Mouse (Mus musculus) monocyte, adult 5-6 weeks (primary cell): Measurements from ENCODE around the gene Npas2. TPM values are rescaled to one million over a fixed set of nuclear protein-coding genes. Genes with fewer than 3 reads are reported as not detected.

Experiments
- ATAC-seq: fragments of 153-309, 156-312 bp; replicated peaks from 2 replicates; pipeline ENCODE4 v1.8.0; 2017; ENCODE audit warnings: mild to moderate bottlenecking; ENCODE audit not compliant: low TSS enrichment, insufficient number of reproducible peaks, severe bottlenecking, poor library complexity, low FRiP score
- total RNA-seq: library from RNA; stranded (forward); fragments of 200-1000, 200-491, 200-594 nt; gene quantifications from 3 replicates; pipeline ENCODE4 v1.2.3, GENCODE M21; 2017

Npas2 gene
- total RNA-seq, 1 experiment from 2014 or later = not detected

DNA sequence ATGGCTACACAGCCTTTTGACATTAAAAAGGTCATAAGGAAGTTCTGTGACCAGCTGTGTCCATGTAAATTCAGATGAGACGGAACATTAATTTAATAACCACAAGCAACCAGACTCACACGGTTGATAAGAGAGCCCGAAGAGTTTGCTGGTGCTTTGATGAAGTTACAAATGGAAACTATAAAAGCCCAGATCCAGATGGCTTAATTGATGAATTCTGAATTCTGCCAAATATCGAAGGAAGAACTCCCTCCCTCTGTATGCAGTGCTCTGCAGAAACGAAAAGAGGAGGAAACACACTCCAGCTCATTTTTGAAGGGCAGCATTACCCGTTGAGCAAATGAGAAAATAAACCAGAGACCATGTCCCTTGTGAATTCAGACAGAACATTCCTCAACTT, 79.4 kb downstream of the Npas2 start:
- ATAC-seq = no peak

DNA sequence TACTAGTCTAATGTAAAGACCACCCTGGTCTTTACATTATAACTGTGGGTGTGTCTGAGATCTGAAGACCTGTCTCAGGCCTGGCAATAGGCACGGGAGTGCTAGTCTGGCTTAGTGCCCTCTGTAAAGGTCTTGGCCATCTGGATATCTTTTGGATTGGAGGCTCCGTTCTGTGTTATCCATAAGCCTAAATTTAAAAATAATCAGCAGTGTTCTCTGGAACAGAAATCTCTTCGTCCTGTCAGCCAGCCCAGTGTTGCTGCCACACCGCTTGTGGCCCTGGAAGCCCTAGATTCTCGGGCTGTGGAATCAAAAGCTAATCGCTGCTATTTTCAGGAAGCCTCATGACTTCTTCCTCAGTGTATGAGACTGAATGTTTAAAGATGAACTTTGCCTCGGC, 86.9 kb downstream of the Npas2 start:
- no peak for ATAC-seq

DNA sequence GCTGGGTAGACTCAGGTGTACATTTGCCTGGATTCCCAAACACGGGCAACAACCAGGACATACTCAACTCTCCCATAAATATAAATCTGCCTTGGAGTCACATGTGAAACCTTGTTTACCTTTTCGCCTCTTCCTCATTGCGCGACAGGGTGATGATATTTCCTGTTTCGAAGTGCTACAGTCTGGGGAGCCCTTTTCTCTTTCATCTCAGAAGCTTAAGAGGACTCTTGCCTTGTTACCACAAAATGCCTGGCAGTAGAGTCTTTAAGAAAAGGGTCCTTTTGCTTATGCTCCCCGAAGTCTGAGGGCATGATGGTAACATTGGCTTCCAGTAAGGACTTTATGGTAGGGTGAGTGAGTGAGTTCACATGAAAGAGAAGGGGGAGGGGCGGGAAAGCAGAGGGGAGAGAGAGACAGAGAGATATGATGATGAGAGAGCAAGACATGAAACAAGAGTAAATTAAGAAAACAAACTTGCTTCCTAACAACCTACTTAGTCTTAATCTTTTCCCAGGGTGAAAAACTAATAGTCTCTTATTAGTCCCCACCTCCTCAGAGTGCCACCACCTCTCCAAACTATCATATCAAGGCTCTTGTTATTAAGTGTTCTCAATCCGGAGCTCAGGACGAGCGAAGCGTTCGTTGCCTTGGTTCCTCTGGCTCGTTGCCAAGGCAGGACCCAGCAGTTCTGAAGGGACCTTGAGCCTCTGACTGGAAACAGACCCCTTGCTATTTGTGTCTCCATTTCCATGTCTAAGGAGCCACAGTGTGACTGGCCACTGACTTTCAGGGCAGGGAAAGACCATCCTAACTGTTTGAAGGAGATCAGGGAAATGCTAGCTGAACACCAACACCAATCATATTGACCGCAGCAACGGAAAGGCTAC, 87.7 kb downstream of the Npas2 start:
- ATAC-seq = no peak

DNA sequence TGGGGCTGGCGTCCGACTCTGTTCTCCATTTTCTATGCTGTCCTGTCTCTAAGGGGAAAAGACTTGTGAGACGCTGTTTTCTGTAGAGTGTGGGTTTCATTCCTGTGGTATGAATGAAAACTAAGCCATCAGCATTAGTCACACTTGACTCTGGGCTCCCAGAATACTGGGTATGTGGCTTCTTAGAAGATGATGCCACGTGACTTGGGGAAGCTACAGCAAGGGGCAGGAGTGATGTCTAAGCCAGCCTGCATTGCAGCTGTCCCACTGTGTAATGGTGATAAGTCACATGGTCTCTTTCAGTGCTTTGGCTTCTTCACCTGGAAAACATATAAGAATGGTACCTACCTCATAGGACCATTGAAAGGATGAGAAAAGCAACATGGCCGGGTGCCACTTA, 88.4 kb downstream of the Npas2 start:
- no peak for ATAC-seq

DNA sequence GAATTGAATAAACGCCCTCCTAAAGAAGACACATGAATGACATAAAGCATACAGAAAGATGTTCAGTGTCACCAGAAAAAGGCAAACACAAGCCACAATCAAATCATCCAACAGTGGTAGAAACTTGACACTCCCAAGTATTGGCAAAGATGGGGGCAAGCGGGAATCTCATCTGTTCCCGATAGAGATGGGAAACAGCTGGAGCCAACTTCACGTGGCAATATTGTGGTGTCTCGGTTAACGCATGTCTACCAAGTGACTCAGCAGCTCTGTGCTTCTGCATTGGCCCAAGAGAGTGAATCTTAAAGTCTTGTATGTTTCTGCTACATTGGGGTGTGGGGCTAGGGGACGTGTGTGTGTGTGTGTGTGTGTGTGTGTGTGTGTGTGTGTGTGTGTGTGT, 89.8 kb downstream of the Npas2 start:
- ATAC-seq = no peak

DNA sequence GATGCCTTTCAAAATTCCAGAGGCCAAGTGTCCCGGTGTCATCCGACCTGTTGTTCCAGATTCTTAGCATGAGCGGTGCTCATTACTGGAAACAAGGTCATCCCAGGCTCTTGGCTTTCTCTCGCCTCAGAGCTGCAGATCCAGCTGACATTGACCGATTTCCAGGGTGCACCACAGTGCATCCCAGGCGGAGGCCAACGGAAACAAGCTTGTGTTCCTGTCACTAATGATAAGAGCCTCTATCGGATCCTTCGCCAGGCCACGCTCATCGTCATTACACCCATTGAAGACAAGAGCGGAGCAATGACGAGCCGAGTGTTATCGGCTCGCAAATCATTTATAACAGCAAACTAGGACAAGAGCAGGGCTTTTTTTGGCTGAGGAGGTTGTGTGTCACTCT, 91.3 kb downstream of the Npas2 start:
- ATAC-seq = no peak

DNA sequence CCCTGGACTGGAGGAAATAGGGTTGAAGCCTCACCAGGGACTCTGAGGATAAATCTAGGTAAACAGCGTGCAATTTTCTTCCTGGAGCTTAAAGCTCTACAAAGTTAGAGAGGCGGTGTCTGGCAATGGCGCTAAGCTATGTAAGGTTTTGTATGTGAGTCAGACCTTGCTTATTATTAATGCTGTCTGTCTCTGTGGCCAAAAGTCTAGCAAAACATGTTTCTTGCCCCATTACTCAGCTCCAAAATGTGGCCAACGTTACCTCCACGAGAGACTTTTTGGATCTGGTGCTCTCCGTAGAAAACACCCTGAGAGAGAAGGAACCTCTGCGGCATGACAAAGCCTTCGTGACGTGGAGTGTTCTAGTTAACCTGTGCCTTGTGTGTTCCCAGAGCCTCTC, 93.5 kb downstream of the Npas2 start:
- no peak for ATAC-seq

DNA sequence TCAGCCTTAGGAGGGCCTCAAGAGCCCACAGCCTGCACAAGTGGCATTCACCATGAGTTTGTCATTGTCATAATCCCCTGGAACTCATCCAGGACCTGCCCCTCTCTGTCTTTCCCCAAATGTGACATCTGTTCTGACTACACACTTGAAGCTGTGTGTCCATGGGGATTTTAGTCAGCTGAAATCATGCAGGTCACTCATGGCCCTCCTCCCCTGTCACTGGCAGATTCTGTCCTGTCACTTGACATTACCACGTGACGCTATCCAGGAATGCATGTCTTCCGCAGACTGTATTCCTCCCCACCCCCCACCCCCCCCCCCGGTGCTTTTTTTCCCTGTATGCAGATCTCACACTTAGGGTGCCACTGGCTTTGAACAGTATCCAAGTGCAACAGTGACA, 94.3 kb downstream of the Npas2 start:
- ATAC-seq = no peak

DNA sequence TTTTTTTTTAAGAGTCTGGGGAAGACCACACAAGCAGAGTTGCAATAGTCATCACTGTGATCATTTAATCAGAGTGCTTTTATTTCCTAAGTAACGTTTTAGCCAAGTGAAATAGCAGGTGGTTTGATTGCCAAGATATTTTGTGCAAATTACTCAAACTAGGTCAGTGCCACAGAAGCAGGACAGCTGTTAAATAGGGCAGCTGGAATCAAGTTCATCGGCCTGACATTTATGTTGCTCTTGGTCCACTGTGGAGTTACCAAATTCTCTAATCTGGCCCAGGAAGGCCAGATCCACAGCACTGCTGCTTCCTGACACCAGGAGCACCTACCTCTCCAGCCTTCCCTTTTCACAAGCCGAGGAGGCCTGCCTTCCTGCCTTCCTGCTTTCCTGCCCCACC, 94.9 kb downstream of the Npas2 start:
- ATAC-seq = no peak

DNA sequence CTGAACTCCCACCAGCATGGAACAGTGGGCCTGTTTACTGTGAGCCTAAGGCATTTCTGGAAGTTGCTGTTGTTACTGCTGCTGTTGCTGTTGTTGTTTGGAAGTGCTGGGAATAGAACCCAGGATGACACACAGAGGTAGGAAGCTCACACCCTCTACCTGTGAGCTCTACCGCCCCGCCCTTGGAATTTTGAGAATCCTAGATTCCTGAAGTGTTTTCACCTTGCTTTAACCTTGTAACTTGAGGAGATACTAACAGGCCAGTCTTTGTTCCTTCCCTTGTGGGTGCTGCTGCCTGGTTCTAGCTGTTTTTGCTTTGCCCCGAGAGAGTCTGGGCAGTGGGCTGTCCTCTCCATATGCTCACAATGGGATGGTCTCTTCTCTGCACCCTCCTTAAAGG, 98.5 kb downstream of the Npas2 start:
- ATAC-seq = no peak

DNA sequence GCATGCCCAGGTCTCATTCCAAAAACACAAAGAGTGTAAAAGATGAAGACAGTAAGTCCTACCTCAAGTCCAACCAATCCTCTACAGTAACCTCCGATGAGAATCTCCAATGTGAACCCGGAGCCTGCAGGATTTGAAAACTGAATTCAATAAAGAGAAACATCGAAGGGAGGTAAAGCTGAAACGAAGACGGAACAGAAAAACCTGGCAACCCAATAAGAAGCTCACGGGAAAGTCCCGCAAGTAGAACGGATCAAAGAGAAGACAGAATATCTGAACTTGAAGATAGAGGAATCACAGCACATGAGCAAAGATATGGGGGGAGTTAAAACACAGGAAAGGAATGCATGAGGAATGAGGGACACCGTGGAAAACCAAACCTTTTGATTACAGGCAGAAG, 104.8 kb downstream of the Npas2 start:
- ATAC-seq = no peak

DNA sequence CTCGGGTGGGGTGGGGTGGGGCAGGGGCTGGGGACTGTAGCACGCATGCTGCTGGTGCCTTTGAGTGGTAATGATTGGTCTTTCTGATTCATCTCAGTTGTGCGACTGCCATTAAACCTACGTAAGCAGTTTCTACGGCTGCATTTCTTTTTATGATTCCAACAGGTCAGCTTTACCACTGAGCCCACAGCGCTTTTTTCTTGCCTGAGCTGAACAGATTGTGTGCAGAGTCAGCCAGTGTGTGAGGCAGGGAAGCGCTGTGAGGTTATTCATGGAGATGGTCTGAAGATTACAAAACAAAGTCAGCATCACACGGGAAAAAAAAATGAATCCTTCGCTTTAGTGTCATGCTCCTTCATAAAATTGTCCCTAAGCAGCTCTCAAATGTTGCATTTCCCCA, 106.7 kb downstream of the Npas2 start:
- ATAC-seq = no peak

DNA sequence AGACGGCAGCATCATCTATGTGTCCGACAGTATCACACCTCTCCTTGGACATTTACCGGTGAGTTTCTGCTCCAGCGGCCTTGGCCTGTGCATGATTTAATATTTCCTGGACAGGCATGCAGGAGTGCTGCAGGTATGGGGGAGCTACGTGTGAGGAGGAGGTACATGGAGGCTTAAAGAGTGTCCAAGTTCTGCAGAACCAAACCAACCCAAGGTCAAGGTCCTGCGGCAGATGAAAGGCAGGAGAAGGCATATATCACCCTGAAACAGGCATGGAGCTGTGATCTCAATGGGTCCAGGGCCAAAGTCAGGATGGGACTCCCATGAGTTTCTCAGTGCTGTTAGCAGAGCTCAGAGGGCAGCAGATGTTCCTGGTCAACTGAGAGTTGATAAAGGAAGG, 107.1 kb downstream of the Npas2 start:
- no peak for ATAC-seq

DNA sequence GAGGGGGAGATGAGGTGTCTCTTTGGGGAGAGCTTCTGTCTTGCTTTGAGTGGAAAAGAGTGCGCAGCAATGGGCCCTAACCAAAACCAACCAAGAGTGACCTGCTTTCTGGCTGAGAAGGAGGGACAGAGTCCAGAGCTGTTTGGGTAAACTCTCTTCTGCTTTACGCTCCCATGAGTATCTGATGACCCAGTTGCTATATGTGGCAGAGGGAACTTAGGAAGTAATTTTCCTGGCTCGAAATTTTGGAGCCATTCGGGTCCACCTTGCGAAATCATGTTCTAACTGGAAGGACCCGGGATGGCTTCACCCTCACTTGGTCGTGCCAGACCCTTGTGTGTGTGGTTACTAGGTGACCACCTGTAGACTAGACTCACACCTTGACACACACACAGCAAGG, 108.7 kb downstream of the Npas2 start:
- ATAC-seq = no peak

DNA sequence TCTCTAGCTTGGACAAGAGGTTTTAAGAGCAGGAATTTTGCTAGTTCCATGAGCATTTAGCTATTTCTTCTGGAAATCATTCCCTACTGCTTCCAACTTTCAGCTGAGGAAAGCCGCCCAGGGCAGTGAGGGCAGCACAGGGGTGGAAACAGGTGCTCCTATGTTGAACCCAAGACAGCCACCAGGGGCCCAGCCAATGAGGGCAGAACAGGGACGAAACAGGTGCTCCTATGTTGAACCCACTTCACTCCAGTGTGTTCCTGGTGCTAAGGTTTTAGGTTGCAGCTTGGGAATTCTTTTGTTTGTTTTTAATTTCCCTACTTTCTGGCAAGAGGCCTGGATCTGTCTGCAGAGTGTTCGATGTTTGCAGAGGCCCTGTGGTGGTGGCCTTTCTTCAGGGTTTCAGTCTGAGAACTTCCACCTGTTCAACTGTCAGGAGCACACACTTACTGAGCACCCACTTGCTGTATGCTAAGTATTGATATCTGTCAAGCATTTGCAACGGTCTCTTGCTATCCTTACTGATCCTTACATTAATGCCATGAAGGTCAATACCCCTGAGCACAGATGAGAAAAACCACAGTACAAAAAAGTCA, 109.6 kb downstream of the Npas2 start:
- ATAC-seq = no peak

DNA sequence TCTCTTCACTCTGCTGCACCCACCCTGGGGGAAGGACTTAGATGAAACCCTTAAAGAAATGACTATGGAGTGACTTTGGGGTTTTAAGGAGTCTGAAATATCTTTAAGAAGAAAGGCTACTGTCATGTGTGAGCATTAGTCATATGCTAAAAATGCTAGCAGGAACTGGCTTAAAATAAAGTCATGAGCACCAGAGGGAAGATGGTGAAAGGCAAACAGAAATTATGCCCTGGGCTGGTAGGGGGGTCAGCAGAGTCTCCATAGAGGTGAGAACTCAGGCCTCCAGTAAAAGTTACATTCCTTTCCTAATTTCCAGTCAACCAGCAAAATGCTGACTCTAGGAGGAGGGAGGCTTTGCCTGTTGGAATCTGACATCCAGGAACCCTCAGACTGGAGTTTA, 113.8 kb downstream of the Npas2 start:
- no peak for ATAC-seq

DNA sequence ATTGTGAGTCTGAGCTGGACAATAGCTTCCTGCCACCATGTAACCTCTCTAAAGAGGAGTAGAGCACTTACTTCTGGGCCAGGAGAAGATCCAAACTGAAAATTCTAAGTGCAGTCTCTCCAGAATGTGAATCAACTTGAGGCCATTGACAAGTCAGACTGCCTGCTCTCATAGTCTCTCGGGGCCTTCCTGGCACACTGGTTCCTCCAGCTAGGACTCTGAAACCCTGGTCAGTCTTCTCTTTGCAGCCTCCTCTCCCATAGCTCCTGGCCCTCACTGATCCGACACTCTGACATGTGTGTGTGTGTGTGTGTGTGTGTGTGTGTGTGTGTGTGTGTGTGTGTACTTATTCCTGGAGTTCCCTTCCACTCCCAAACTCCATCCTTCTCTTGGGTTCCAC, 114.4 kb downstream of the Npas2 start:
- ATAC-seq = no peak

DNA sequence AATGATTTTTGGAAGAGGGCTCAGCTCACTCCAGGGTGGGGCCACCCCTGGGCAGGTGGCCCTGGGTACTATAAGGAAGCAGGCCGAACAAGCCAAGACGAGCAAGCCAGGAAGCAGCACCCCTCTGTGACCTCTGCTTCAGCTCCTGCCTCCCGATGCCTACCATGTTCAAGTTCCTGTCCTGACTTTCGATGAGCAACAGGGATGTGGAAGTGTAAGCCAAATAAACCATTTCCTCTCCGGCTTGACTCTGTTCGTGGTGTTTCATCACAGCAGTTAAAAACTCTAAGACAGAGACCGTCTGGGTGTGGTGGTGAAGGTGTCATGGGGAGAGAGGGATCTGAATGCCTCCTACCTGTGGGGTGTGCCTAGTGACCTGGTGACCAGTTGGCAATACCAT, 116.0 kb downstream of the Npas2 start:
- no peak for ATAC-seq

DNA sequence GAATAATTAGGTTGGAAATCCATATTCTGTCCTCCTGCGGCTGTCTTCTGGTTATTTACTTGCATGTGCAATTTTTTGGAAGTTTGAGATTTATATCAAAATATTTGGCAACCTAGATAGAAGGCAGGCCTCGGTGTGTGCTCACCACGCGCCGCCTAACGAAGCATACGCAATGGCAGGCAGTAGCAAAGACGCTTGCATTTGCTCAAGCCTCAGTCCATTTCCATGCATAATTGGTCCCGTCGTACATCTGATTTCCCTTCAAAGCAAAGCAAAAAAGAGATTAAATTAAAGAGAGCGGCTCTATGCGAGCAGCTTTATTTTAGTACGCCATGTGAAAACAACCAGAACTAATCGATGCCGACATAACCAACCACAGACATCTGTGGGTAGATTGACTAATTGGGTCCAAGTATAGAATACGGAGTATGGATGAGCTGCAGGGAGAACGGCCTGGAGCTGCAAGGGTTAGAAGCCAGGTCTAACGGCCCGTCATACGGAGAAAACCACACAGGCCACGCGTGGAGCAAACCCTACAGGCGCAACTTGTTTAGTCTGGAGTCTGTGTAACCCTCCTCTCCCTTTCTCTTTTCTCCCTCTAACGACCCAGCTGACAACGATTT, 118.9 kb downstream of the Npas2 start:
- no peak for ATAC-seq
